Mouse (Mus musculus) CH12.LX (cell line): ENCODE data around the gene Dkkl1.

Source experiments
- CTCF ChIP-seq, 2 experiments: IDR thresholded peaks in 1 of 2; conservative IDR thresholded peaks in 1 of 2; 2 replicates each; pipeline ENCODE4 v1.5.1; 2011 to 2012; ENCODE audit warnings: low read depth in 2 of 2, low read length in 2 of 2, improper control_type of control experiment in 1 of 2, inconsistent platforms in 1 of 2, mild to moderate bottlenecking in 1 of 2, moderate library complexity in 1 of 2
- E2F4 ChIP-seq: IDR thresholded peaks from 2 replicates; pipeline ENCODE4 v1.6.1; 2011; ENCODE audit warnings: low read depth, low read length, improper control_type of control experiment; ENCODE audit not compliant: insufficient replicate concordance
- EP300 ChIP-seq: IDR thresholded peaks from 2 replicates; pipeline ENCODE4 v1.6.1; 2011; ENCODE audit warnings: low read length, improper control_type of control experiment
- ETS1 ChIP-seq: conservative IDR thresholded peaks from 2 replicates; pipeline ENCODE4 v1.6.1; 2012; ENCODE audit warnings: low read depth, mild to moderate bottlenecking, inconsistent platforms, low read length, improper control_type of control experiment, moderate library complexity
- KAT2A ChIP-seq: IDR thresholded peaks from 2 replicates; pipeline ENCODE4 v1.6.1; 2012; ENCODE audit warnings: low read length, improper control_type of control experiment, inconsistent platforms; ENCODE audit not compliant: insufficient replicate concordance
- MYC ChIP-seq: IDR thresholded peaks from 2 replicates; pipeline ENCODE4 v1.6.1; 2011; ENCODE audit warnings: low read depth, mild to moderate bottlenecking, improper control_type of control experiment, low read length
- POLR2A ChIP-seq: IDR thresholded peaks from 2 replicates; pipeline ENCODE4 v1.6.1; 2011; ENCODE audit warnings: low read depth, mild to moderate bottlenecking, improper control_type of control experiment, low read length
- TBP ChIP-seq: conservative IDR thresholded peaks from 2 replicates; pipeline ENCODE4 v1.6.1; 2011; ENCODE audit warnings: low read depth, low read length, improper control_type of control experiment
- TCF12 ChIP-seq: IDR thresholded peaks from 2 replicates; pipeline ENCODE4 v1.6.1; 2014; ENCODE audit warnings: low read depth, mild to moderate bottlenecking, inconsistent platforms, low read length, improper control_type of control experiment
- ZC3H11A ChIP-seq: IDR thresholded peaks from 2 replicates; pipeline ENCODE4 v1.6.1; 2012; ENCODE audit warnings: low read depth, mild to moderate bottlenecking, inconsistent platforms, low read length, improper control_type of control experiment
- ZKSCAN1 ChIP-seq: IDR thresholded peaks from 2 replicates; pipeline ENCODE4 v1.6.1; 2012; ENCODE audit warnings: low read depth, inconsistent platforms, low read length, improper control_type of control experiment, borderline replicate concordance

DNA sequence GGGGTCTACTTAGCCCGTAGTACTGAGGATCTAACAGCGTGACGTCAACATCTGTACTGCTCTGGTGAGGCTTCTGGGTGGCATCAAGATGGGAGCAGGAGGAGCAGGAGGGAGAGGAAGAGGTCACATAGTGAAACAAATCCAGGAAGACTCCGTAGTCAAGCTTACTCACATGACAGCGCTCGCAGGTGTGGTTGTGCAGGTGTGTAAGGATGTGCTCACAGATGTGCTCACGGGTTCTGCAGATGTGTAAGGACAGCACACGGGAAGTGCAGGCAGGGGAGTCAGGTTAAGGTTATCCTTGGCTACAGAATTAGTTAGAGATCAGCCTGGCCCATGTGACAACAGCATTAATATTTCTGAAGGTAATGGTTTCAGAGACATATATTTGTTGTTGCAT lies 41.9 kb upstream of the Dkkl1 start:
- TF ChIP-seq CTCF (conservative IDR thresholded peaks at IDR 0.05 in 1 of 2, IDR thresholded peaks at IDR 0.05 in 1 of 2; ENCODE audit: low read depth in 2 of 2, low read length in 2 of 2) (no peak), KAT2A (no peak), ZC3H11A (no peak), POLR2A (no peak), ETS1 (no peak), EP300 (no peak), MYC (no peak), TBP (no peak), ZKSCAN1 (no peak), TCF12 (no peak), E2F4 (no peak)
